Mouse (Mus musculus) WW6 (cell line): ENCODE measurements at regions not wholly inside any gene's neighbourhood (a gene's known extent, or its start where the extent isn't known, plus 50 kb on each side); places are given as distances from the start of the nearest gene placed in this dataset.
"Not testable (repeated sequence)": the region's sequence is repeated elsewhere in the genome, so short reads cannot be mapped to it uniquely, and the experiment has no call there.

Experiments used
- DNase-seq: peaks from one replicate; pipeline ENCODE4 v3.0.0-alpha.2; 2013; ENCODE audit warnings: low read depth, low spot score

DNA sequence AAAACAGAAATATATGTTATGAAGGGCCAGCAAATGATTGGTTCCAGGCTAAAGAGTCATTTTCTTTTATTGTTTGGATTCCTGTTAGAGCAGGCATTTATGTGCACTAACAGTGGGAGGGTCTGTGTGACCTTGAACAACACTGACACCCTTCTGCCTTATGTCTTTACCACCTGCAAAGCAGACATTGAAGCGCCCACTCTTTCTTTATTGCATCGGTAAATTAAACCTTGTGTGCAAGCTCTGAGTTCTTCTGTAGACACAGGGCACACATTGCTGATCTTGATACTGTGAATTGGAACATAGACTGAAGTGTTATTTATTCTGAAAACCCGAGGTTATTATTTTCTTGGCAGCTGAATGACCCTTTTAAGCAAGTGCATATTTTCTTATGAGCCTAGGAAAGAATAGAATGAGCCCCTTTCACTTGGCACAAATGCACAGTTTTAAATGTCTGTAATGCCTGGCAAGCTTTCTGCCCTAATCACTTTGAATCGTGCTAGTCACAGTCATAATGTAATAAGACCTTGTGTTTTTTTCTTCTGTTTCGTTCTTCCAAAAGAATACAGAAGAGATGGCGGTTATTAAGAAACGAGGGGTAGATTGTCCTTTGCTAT, 125.1 kb upstream of the Cobl start:
- DNase-seq, result no peak

DNA sequence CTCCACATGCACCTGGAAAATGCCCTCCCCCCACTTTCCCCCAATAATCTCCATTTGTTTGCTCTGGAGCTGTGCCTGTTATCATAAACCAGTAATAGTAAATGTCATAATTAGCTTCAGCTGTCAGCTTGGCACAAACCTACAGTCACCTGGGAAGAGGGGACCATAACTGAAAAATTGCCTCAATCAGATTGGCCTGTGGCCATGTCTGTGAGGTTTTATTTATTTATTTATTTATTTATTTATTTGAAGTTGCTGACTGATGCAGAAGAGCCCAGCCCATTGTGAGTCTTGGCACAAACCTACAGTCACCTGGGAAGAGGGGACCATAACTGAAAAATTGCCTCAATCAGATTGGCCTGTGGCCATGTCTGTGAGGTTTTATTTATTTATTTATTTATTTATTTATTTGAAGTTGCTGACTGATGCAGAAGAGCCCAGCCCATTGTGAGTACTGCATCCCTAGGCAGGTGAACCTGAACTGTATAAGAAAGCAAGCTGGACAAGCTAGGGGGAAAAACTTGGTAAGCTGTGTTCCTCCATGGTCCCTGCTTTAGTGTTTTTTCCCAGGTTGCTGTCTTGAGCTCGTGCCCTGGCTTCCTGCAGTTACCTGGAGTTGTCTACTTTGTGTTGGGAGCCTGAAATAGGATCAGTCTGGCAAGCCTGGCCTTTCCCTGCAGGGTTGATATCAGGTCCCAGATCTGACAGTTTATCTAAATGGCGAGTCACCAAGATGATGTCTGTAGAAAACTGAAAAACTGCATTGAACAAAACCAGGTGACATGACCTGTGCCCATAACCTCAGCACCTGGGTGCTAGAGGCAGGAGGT, 120.3 kb upstream of the Cobl start:
- DNase-seq, result not testable (repeated sequence)

DNA sequence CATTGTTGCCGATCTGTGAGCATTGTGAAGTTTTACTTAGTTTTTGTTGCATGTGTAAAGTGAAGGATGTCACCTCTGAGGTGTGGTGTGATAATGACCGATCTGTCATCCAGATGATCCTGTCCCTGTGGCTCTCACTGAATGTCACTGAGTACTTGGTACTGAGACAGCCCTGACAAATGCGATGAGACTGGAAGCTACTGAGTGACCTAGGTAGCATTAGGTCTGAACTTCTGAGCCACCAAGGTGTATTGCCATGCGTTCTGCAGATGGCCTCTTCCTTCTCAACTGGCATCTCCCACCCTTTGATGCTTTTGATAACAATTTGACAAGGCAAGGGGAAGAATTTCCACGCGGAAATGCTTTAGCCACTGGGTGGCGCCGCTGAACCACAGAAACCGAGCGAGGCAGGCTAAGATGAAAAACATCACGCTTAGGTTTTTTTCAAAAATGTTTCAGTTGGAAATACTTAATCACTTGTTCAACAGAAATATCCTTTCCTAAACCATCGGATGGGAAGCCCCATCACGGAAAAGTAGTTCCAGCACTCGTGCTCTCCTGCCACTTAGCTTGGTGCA, 114.3 kb upstream of the Cobl start:
- no peak for DNase-seq

DNA sequence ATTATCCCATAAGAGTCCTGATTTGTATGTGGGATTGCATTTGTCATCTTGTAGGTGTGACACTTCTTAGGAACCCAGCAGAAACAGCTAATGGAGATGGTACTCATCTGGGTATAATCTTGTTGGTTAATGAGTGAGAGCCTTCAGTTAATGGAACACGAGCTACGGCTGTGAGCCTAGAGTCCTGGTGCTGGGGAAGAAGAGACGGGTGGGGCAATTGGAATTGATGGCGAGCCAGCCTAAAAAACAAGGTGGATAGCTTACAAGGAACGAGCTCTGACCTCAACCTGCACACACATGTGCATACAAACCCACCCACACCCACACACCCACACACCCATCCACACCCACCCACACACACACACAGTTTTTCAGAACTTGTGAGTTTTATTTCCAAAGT, 94.9 kb upstream of the Cobl start:
- DNase-seq, result no peak

DNA sequence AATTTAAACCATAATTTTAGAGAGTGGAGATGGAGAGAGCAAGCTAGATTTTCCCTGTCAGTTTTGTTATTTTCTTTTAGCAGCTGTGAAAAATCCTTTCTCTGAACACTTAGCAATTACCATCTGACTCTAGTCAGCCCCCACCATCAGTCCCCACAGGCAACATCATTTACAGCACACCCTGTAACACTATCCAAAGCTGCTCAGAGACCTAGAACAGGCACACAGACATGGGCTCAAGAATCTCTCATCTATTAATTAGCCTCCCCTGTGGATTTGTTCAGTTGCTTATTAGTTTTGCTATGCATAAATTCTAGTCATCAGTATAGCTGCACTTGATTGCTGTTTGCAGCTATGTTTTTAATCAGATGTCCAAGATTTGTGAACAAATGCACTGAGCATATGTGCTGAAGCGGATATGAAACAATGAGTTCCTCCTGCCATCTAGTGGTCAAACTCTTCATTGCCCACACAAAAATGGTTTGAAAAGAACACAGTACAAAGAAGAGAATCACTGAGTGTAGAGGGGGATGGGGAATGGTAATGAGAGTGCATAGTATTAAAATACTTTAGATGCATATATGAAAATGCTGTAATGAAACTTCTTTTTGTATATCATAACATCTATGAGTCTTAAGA, 94.4 kb upstream of the Cobl start:
- DNase-seq, result peak; percentile 20

DNA sequence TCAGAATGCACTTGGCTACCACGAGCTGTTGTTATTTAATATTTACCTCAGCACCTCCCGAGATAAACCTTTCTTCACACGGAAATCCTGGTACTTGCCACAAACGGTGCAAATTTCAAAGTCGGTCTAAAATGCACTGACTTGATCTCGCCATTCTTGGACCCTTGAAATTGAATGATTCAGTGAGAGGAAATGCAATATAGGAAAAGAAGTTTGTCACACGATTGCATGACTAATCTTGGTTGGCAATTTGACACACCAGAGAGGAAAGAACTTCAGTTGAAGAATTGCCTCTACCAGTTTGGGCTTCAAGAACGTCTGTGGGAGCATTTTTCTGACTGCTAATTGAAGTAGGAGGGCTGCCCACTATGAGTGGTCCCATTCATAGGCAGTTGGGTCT, 93.4 kb upstream of the Cobl start:
- DNase-seq, result no peak

DNA sequence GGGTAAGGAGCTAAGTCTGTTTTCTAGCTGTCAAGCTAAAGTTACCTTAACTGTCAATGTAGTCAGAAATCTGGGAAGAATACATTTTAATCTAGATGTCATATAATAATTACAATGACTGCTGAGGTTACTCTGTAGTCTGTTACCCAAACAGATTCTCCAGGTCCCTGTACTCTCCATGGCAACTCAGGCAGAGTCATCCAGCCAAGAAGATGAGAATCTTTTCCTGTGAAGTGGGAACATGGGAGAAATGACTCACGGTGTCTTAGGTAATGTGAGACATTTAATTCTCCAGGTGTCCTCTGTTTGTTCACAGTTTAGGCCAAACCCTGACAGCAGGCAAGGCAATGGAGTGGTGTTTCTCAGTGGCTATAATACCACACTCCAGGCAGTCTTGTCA, 81.0 kb upstream of the Cobl start:
- DNase-seq, result no peak

DNA sequence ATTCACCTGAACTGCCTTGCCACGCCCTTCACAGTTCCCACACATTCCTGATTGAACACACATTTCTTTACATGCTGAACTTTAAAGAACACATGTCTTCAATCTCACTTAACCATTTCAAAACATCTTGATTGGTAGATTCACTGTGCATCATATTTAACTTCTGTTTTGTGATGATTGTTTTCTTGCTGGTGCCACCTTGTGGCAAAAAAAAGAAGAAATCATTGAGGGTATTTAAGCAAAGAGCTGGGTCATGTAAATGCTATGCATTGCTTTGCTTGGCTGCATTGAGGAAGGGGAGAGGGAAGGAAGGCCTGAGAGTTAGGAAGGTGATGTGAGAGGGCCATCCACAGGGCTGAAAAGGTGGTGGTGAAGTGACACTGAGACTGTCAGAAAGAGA, 78.3 kb upstream of the Cobl start:
- DNase-seq, result no peak

DNA sequence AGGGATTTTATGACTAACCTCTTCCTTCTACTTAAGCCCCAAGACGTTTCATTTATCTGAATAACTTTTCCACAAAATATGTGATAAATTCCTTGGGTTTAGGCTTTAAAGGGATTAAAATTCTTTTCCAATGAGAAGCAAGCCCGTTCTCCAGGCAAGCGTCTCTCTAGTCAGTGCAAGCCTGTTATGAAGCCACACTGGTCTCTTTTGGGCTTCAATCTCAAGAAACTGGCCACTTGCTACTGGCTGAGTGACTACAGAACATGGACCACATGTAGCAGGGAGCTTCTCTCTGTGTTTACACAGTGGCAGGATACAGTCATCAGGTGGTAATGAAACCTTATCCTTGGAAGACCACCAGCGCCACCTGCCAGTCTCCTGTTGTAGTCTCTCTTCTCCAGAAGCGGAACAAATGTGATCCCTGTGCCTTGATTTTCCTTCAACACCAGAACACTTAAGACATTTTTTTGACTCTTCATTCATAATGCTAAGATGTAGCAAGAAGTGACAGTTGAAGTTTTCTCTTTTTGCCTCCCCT, 75.6 kb upstream of the Cobl start:
- peak; percentile 26 for DNase-seq

DNA sequence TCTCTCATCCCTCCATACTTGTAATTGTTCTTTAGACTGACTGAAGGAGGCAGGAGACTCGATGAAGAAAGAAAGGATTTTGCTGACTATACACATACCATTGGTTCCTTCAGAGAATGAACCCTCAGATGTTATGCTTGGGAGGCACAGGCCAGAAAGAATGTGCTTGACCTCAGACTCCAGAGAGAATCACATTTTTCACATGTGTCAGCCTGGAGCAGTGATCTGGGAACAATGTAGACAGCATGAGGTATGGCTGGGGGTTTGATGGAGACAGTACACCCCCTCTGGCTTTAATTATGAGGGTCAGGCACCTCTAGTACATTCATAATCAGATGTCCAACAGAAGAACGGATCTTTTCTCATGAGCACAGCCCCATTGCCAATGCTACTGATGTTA, 70.3 kb upstream of the Cobl start:
- DNase-seq, result no peak

DNA sequence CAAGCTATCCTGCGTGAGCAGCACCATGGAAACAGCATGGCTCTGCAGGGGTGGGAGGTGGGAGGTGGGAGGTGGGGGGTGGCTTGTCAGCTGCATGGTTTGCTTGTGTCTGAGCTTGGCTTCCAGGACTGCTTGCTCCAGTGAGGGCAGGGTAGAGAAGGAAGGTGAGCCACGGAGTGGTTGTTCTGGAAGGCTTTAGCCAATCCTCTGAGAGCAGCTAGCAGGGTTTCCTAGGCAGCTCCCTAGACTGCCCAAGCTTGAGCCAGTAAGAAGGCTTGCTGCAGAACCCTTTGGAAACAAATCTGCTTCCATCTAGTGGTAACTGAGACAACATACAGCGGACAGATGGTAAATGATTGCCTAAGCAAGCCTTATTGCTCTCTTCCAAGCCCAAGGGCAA, 67.5 kb upstream of the Cobl start:
- DNase-seq, result peak; percentile 84

DNA sequence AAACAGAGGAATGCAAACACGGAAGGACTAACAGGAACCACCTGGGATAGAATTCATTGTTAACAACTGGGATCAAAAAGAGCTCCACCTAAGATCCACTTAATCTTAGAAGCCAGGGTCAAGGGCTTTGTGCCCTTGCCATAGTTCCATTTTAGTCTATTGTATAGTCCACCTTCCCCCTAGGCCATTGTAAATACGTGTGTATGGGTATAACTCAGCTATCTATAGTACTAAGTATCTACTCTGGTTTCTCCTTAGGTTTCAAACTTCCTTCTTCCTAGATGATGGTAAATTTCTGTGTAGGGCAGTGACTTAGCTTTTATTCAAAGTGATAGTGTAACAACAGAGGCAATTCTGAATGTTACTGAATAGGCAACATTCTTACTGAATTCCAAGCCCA, 57.3 kb upstream of the Cobl start:
- not testable (repeated sequence) for DNase-seq

DNA sequence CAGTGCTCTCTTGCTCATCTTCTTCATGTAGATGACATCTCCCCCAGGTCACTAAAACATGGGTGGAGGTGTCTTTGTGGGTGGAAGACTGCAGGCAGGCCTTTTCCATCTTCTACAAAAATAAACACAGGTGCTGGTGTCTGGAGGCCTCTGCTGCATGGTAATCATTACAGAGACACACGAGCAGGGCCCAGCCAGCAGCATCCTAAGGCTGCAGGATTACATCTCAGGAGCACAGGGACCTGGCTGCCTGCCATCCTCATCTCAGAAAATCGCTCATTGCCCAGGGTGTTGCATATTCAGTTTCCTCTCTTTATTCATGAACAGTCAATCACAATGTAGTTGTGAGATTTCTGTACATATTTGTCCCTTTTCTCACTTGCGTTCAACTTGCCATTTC, 56.5 kb upstream of the Cobl start:
- no peak for DNase-seq

DNA sequence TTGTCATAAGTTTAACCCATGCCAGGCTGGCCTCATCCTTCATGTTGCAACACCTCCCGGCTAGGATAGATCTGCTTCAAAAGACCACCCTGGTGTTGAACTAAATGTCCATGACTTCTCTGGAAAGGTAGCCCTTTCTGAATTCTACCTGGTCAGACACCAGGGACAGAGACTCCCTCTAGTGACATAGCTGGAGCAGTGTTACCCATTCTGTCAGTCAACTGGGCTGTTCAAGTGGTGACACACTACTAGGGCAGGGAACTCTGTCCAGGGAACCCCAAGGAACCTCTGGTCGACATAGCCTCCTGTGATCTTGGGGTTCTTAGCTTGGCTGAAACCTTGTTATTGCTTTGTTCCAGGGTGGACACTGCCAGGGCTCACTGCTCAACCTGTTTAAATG, 51.6 kb upstream of the Cobl start:
- no peak for DNase-seq
